Mouse (Mus musculus): Measurements from ENCODE around the gene Optc.

The Optc gene

GRCm38 (mm10) chr1:133882283-133883217 lies 25.2 kb downstream of the Optc start:
- DNase-seq (ENCODE audit: extremely low spot score): no peak

GRCm38 (mm10) chr1:133881813-133882212 lies 26.0 kb downstream of the Optc start:
- no peak for DNase-seq (ENCODE audit: extremely low spot score)

GRCm38 (mm10) chr1:133878825-133879423 lies 28.9 kb downstream of the Optc start:
- DNase-seq (ENCODE audit: extremely low spot score): no peak

GRCm38 (mm10) chr1:133876936-133877335 lies 30.9 kb downstream of the Optc start:
- DNase-seq (ENCODE audit: extremely low spot score): no peak

GRCm38 (mm10) chr1:133873086-133873813 lies 34.5 kb downstream of the Optc start:
- no peak for DNase-seq (ENCODE audit: extremely low spot score)

- no peak for DNase-seq (ENCODE audit: extremely low spot score)
These were observed 36.6 kb downstream of the Optc start for GRCm38 (mm10) chr1:133871241-133871640.

GRCm38 (mm10) chr1:133869221-133869620 lies 38.6 kb downstream of the Optc start:
- no peak for DNase-seq (ENCODE audit: extremely low spot score)

- DNase-seq (ENCODE audit: extremely low spot score): no peak
These were observed 44.4 kb downstream of the Optc start for GRCm38 (mm10) chr1:133863257-133863997.

- DNase-seq (ENCODE audit: extremely low spot score): no peak
These were observed 46.8 kb downstream of the Optc start for GRCm38 (mm10) chr1:133861028-133861427.

- no peak for DNase-seq (ENCODE audit: extremely low spot score)
These were observed 47.7 kb downstream of the Optc start for GRCm38 (mm10) chr1:133859821-133860711.

GRCm38 (mm10) chr1:133859257-133859656 lies 48.5 kb downstream of the Optc start:
- DNase-seq (ENCODE audit: extremely low spot score): no peak

GRCm38 (mm10) chr1:133857781-133858180 lies 50.0 kb downstream of the Optc start:
- no peak for DNase-seq (ENCODE audit: extremely low spot score)

- DNase-seq (ENCODE audit: extremely low spot score): no peak
These were observed 50.6 kb downstream of the Optc start for GRCm38 (mm10) chr1:133857171-133857570.

- no peak for DNase-seq (ENCODE audit: extremely low spot score)
These were observed 51.1 kb downstream of the Optc start for GRCm38 (mm10) chr1:133856655-133857054.

- DNase-seq (ENCODE audit: extremely low spot score): no peak
These were observed 51.7 kb downstream of the Optc start for GRCm38 (mm10) chr1:133856133-133856541.

- peak; percentile 72 for DNase-seq (ENCODE audit: extremely low spot score)
These were observed 52.4 kb downstream of the Optc start for GRCm38 (mm10) chr1:133855274-133856017.

- no peak for DNase-seq (ENCODE audit: extremely low spot score)
These were observed 53.2 kb downstream of the Optc start for GRCm38 (mm10) chr1:133854421-133855273.

Data from embryo, embryonic 9.5 days (tissue).